Mouse (Mus musculus): ENCODE measurements around the gene Olfr556. TPM values are rescaled to one million over a fixed set of nuclear protein-coding genes. Genes with fewer than 3 reads are reported as not detected.

The Olfr556 gene
- polyA plus RNA-seq, 1 experiment: not detected

GRCm38 (mm10) chr7:102686944-102687501 lies 22.3 kb downstream of the Olfr556 start, which contains the start of gene Trim68:
TSS of gene Trim68 (minus strand) at chr7:102687327.
- TF ChIP-seq POLR2A (IDR thresholded peaks at IDR 0.05; ENCODE audit: extremely low read depth, insufficient read depth, low read length): no peak
- TF ChIP-seq CTCF (IDR thresholded peaks at IDR 0.05; ENCODE audit: extremely low read depth, insufficient read depth, low read length): no peak
- Histone ChIP-seq H3K27ac (ENCODE audit: insufficient read depth, low read length) (peak within 1 kb of the TSS; percentile 70), H3K4me3 (ENCODE audit: insufficient read depth, low read length) (peak within 1 kb of the TSS; percentile 86), H3K4me1 (ENCODE audit: control insufficient read depth, insufficient read depth, low read length) (no peaks in the 10 kb centered on the region)

- no peak within 1 kb of the TSS for H3K4me3 ChIP-seq (ENCODE audit: insufficient read depth, low read length)
- TF ChIP-seq POLR2A (IDR thresholded peaks at IDR 0.05; ENCODE audit: extremely low read depth, insufficient read depth, low read length) (no peak), CTCF (IDR thresholded peaks at IDR 0.05; ENCODE audit: extremely low read depth, insufficient read depth, low read length) (peak; percentile 76)
- H3K27ac ChIP-seq (ENCODE audit: insufficient read depth, low read length): no peak within 1 kb of the TSS
Measured at GRCm38 (mm10) chr7:102695358-102696125, 30.8 kb downstream of the Olfr556 start, which contains the start of gene Olfr557. TSS of gene Olfr557 (plus strand) at chr7:102695910.

GRCm38 (mm10) chr7:102698461-102698860 lies 33.8 kb downstream of the Olfr556 start:
- no peak for TF ChIP-seq POLR2A (IDR thresholded peaks at IDR 0.05; ENCODE audit: extremely low read depth, insufficient read depth, low read length)
- no peak for TF ChIP-seq CTCF (IDR thresholded peaks at IDR 0.05; ENCODE audit: extremely low read depth, insufficient read depth, low read length)
- Histone ChIP-seq H3K27ac (ENCODE audit: insufficient read depth, low read length) (no peak overlapping the region), H3K4me1 (ENCODE audit: control insufficient read depth, insufficient read depth, low read length) (no peaks in the 10 kb centered on the region), H3K4me3 (ENCODE audit: insufficient read depth, low read length) (no peak overlapping the region)

More at GRCm38 (mm10) chr7:102695358-102696125, 30.8 kb downstream of the Olfr556 start, which contains the start of gene Olfr557:
- no peaks in the 10 kb centered on the region for H3K4me1 ChIP-seq (ENCODE audit: control insufficient read depth, insufficient read depth, low read length)

GRCm38 (mm10) chr7:102701915-102702314 lies 37.2 kb downstream of the Olfr556 start, which contains the start of gene Olfr558:
TSS of gene Olfr558 (plus strand) at chr7:102702215.
- TF ChIP-seq POLR2A (IDR thresholded peaks at IDR 0.05; ENCODE audit: extremely low read depth, insufficient read depth, low read length) (no peak), CTCF (IDR thresholded peaks at IDR 0.05; ENCODE audit: extremely low read depth, insufficient read depth, low read length) (no peak)

GRCm38 (mm10) chr7:102718970-102719369 lies 54.3 kb downstream of the Olfr556 start, which contains the start of gene Olfr33:
TSS of gene Olfr33 (minus strand) at chr7:102719070.
- no peak for TF ChIP-seq POLR2A (IDR thresholded peaks at IDR 0.05; ENCODE audit: extremely low read depth, insufficient read depth, low read length)
- TF ChIP-seq CTCF (IDR thresholded peaks at IDR 0.05; ENCODE audit: extremely low read depth, insufficient read depth, low read length): no peak
- H3K4me1 ChIP-seq (ENCODE audit: control insufficient read depth, insufficient read depth, low read length): no peaks in the 10 kb centered on the region
- H3K4me3 ChIP-seq (ENCODE audit: insufficient read depth, low read length): no peak within 1 kb of the TSS
- no peak within 1 kb of the TSS for H3K27ac ChIP-seq (ENCODE audit: insufficient read depth, low read length)

More at GRCm38 (mm10) chr7:102701915-102702314, 37.2 kb downstream of the Olfr556 start, which contains the start of gene Olfr558:
- H3K4me1 ChIP-seq (ENCODE audit: control insufficient read depth, insufficient read depth, low read length): no peaks in the 10 kb centered on the region
- no peak within 1 kb of the TSS for H3K27ac ChIP-seq (ENCODE audit: insufficient read depth, low read length)
- H3K4me3 ChIP-seq (ENCODE audit: insufficient read depth, low read length): no peak within 1 kb of the TSS

Other genes starting within 250 kb of the Olfr556 start
- gene Rrm1, start 223.2 kb upstream of the Olfr556 start, polyA plus RNA-seq (2012; rRNA removed): 11.0 and 12.5 TPM in 2 replicates
- not detected in 2 replicates for gene Olfr543, start 183.2 kb upstream of the Olfr556 start, polyA plus RNA-seq (2012; rRNA removed)
- not detected in 2 replicates for gene Olfr544, start 176.6 kb upstream of the Olfr556 start, polyA plus RNA-seq (2012; rRNA removed)
- not detected in 2 replicates for gene Olfr545, start 165.3 kb upstream of the Olfr556 start, polyA plus RNA-seq (2012; rRNA removed)
- not detected in 2 replicates for gene Olfr547, start 130.2 kb upstream of the Olfr556 start, polyA plus RNA-seq (2012; rRNA removed)
- not detected in 2 replicates for gene Olfr548-ps1, start 124.0 kb upstream of the Olfr556 start, polyA plus RNA-seq (2012; rRNA removed)
- gene Olfr549, start 115.0 kb upstream of the Olfr556 start, polyA plus RNA-seq (2012; rRNA removed): not detected in 2 replicates
- 2.1 and 2.3 TPM in 2 replicates for gene Trim21, start 99.4 kb upstream of the Olfr556 start, polyA plus RNA-seq (2012; rRNA removed)
- gene Olfr550, start 93.5 kb upstream of the Olfr556 start, polyA plus RNA-seq (2012; rRNA removed): 0.09 and 0.10 TPM in 2 replicates
- not detected in 2 replicates for gene Olfr551, start 73.0 kb upstream of the Olfr556 start, polyA plus RNA-seq (2012; rRNA removed)
- gene Olfr552, start 67.1 kb upstream of the Olfr556 start, polyA plus RNA-seq (2012; rRNA removed): not detected in 2 replicates
- gene Olfr553, start 46.7 kb upstream of the Olfr556 start, polyA plus RNA-seq (2012; rRNA removed): not detected in 2 replicates
- not detected in 2 replicates for gene Olfr554, start 26.5 kb upstream of the Olfr556 start, polyA plus RNA-seq (2012; rRNA removed)
- gene Olfr555, start 6.1 kb upstream of the Olfr556 start, polyA plus RNA-seq (2012; rRNA removed): not detected in 2 replicates
- 15.8 and 16.8 TPM in 2 replicates for gene Trim68, start 22.4 kb downstream of the Olfr556 start, polyA plus RNA-seq (2012; rRNA removed)
- 0.09 and 0.10 TPM in 2 replicates for gene Olfr557, start 31.0 kb downstream of the Olfr556 start, polyA plus RNA-seq (2012; rRNA removed)
- gene Olfr558, start 37.3 kb downstream of the Olfr556 start, polyA plus RNA-seq (2012; rRNA removed): 0.40 and 0.47 TPM in 2 replicates
- gene Olfr33, start 54.2 kb downstream of the Olfr556 start, polyA plus RNA-seq (2012; rRNA removed): not detected in 2 replicates
- not detected in 2 replicates for gene Olfr559, start 62.6 kb downstream of the Olfr556 start, polyA plus RNA-seq (2012; rRNA removed)
- 0.23 and 0.36 TPM in 2 replicates for gene Olfr560, start 94.5 kb downstream of the Olfr556 start, polyA plus RNA-seq (2012; rRNA removed)
- gene Olfr78, start 94.6 kb downstream of the Olfr556 start, polyA plus RNA-seq (2012; rRNA removed): 4.7 TPM in 2 replicates
- gene Olfr561, start 106.3 kb downstream of the Olfr556 start, polyA plus RNA-seq (2012; rRNA removed): 0.08 TPM in 1 of 2 replicates, not detected in the other
- gene Olfr564, start 138.6 kb downstream of the Olfr556 start, polyA plus RNA-seq (2012; rRNA removed): not detected in 2 replicates
- not detected in 2 replicates for gene Olfr566, start 193.9 kb downstream of the Olfr556 start, polyA plus RNA-seq (2012; rRNA removed)
- gene Olfr568, start 212.2 kb downstream of the Olfr556 start, polyA plus RNA-seq (2012; rRNA removed): not detected in 2 replicates
- not detected in 2 replicates for gene Olfr569, start 226.0 kb downstream of the Olfr556 start, polyA plus RNA-seq (2012; rRNA removed)
- not detected in 2 replicates for gene Olfr570, start 229.7 kb downstream of the Olfr556 start, polyA plus RNA-seq (2012; rRNA removed)